24 mouse cellular contexts compared by ENCODE assay signal in the genomic region with DNA sequence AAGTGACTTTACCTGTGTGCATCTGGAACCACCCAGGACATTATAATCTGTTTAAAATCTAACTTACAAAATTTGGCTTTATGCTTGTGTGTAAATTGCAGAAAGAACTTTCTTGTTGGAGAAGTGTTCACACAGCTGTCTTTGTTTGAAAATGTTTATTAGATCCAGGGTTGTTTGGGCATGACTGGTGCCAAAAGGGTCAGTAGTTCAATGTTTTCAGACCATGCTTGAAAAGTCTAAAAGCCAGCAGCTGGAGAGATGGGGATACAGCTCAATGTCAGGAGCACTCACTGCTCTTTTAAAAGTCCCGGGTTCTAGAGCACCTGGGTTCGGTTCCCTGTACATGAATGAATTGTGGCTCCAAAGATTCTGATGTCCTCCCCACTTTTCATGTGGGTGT.
"Had no signal": no experiment of that assay in that cellular context is flagged by ENCODE, and none has a peak within 500 bp of the region (broad histone marks: within the 10 kb centered on the region; RNA-seq: fewer than 3 reads in every experiment).

No protein-coding gene starts in this region.

- H3K4me3 ChIP-seq: heart, adult 2 months; heart, embryonic 13.5 days; heart, embryonic 15.5 days; hindbrain, embryonic 13.5 days; hindbrain, embryonic 15.5 days; limb, embryonic 13.5 days; limb, embryonic 15.5 days had no signal

- H3K9me3 ChIP-seq: heart, embryonic 13.5 days; heart, embryonic 15.5 days; hindbrain, embryonic 13.5 days; hindbrain, embryonic 15.5 days; limb, embryonic 13.5 days; limb, embryonic 15.5 days had no signal

- DNase-seq: gastrocnemius, postnatal 14 days; gastrocnemius, postnatal 36 days; heart, adult 11 months; heart, adult 2 months; heart, postnatal 14 days; heart, postnatal 36 days; kidney, adult 11 months; kidney, adult 8-10 months; kidney, postnatal 14 days; kidney, postnatal 36 days; layer of hippocampus, adult 9-11 months; layer of hippocampus, postnatal 36 days; left cerebral cortex, postnatal 4 days had no signal

- H3K4me1 ChIP-seq: heart, embryonic 15.5 days; hindbrain, embryonic 13.5 days; hindbrain, embryonic 15.5 days; limb, embryonic 15.5 days had no signal

- ATAC-seq: hindbrain, postnatal 0 days; intestine, embryonic 16.5 days had no signal

- H3K4me2 ChIP-seq: heart, embryonic 11.5 days; heart, embryonic 13.5 days; heart, embryonic 15.5 days; hindbrain, embryonic 13.5 days; hindbrain, embryonic 15.5 days; limb, embryonic 13.5 days; limb, embryonic 15.5 days; liver, embryonic 11.5 days had no signal

- H3K27ac ChIP-seq: heart, adult 2 months; heart, embryonic 13.5 days; heart, embryonic 15.5 days; hindbrain, embryonic 13.5 days; hindbrain, embryonic 15.5 days; hindbrain, postnatal 0 days; limb, embryonic 13.5 days; limb, embryonic 15.5 days; liver, embryonic 14.5 days had no signal

- H3K36me3 ChIP-seq: heart, embryonic 15.5 days; hindbrain, embryonic 13.5 days; hindbrain, embryonic 15.5 days; limb, embryonic 13.5 days; limb, embryonic 15.5 days had no signal

- H3K27me3 ChIP-seq: heart, embryonic 13.5 days; heart, embryonic 15.5 days; hindbrain, embryonic 13.5 days; hindbrain, embryonic 15.5 days; limb, embryonic 13.5 days; limb, embryonic 15.5 days had no signal

- H3K9ac ChIP-seq: heart, embryonic 13.5 days; heart, embryonic 15.5 days; hindbrain, embryonic 13.5 days; hindbrain, embryonic 15.5 days; limb, embryonic 13.5 days; limb, embryonic 15.5 days; liver, embryonic 14.5 days had no signal
